Mouse (Mus musculus) layer of hippocampus, postnatal 10 days (tissue): Measurements from ENCODE around the gene Olfr466. TPM values are rescaled to one million over a fixed set of nuclear protein-coding genes. Genes with fewer than 3 reads are reported as not detected.

ENCODE experiments used
- DNase-seq, 2 experiments: peaks; one replicate each; pipeline ENCODE4 v3.0.0; 2021; ENCODE audit warnings: low spot score in 2 of 2
- long read RNA-seq: library from polyadenylated mRNA; stranded (forward); transcript quantifications from one replicate; pipeline ENCODE4 v2.0.0, GENCODE M21; 2023
- total RNA-seq, 2 experiments: library from RNA; stranded (reverse); gene quantifications; 2 replicates each; pipeline ENCODE4 v1.2.3; 2021

Olfr466 gene
- not detected for total RNA-seq
- long read RNA-seq, result 0 reads

DNA sequence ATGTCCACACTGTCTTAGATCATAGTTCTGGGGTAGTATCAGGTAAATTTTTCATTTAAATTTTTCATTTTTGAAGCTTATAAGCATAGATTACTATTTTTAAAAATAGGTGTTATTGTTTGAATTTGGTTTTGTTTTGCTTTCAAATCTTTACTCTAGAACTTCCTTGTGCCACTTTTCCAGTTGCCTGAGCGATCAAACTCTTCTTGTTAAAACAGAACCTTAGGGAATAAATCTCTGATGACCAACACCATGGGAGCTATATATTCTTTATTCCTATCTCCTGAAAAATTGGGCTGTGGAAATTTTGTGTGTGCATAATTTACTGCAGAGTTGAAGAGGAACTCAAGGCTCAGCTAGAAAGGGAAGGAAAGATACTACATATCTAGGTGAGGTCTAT lies at the start of gene Olfr466:
TSS of gene Olfr466 (plus strand) at position 301 of the 400 bp plus-strand sequence.
- no peak for DNase-seq

- DNase-seq, result no peak
Measured at GRCm38 (mm10) chr13:65100678-65101077, 49.4 kb upstream of the Olfr466 start.

DNA sequence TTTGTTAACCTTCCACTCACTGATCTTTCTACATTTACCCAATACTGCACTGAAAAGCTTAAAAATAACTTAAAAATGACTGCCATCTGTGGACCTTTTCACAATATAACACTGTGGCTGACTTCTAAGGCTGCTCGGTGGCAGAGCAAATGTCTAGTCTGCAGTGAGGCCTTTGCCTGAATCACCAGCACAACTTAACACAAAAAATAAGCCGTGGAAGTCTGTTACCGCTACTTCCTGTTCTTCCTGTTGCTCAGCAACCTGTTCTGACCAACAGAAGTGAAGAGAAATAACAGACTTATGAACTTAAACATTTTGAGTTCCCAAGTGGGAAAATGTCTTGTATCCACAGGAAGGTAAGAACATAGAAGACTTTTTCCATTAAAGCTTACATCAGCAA lies 48.8 kb upstream of the Olfr466 start:
- DNase-seq, result no peak

GRCm38 (mm10) chr13:65111961-65112360 lies 38.1 kb upstream of the Olfr466 start:
- DNase-seq, result no peak

DNA sequence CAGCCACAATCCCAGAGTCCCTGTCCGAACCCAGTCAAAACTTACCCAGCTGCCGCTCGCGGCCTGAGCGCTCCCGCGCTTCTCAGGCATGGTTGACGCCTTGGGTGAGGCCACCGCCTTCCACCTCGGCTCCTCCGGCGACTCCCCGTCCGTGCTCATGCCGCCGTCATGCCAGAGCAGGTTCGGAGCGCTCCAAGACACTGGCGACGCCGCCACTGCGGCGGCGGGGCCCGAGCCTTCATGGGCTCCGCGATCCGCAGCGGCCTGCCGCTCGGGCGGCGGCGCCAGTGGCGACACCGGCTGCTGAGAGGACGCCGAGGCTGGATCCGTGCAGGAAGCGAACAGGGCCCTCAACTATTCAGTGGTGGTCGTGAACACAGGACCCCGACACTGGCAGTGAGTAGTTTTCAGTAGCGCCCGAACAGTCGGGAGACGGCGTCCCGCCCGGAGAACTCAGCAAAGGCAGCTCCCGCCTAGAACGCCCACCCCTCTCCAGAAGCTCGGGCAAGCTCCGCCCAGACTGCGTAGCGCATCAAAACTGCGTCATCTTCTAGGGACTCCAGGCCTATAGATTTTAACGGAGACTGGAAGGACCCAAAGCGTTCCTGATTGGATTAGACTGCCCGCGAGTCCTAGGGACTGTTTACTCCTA lies 37.5 kb upstream of the Olfr466 start, which contains the start of gene Mfsd14b:
TSS of gene Mfsd14b (minus strand) at position 517 of the 652 bp plus-strand sequence.
- DNase-seq, result peak; percentile 90

DNA sequence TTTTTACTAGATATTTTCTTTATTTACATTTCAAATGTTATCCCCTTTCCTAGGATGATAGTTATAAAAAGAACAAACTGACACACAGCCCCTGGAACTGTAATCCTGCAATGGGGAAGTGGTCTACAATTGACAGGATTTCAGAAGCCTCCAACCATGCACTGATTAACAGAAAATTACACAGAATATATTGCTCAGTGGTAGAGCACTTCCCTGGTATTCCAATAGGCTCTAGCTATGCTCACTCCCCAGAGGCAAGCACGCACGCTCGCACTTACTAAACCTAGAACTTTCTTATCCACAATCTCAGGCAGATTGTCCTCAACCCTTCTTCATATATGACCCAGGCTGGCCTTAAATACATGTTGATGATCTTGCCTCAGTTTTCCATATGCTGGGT lies 36.8 kb upstream of the Olfr466 start:
- no peak for DNase-seq

GRCm38 (mm10) chr13:65120984-65121383 lies 29.1 kb upstream of the Olfr466 start:
- DNase-seq, result no peak

DNA sequence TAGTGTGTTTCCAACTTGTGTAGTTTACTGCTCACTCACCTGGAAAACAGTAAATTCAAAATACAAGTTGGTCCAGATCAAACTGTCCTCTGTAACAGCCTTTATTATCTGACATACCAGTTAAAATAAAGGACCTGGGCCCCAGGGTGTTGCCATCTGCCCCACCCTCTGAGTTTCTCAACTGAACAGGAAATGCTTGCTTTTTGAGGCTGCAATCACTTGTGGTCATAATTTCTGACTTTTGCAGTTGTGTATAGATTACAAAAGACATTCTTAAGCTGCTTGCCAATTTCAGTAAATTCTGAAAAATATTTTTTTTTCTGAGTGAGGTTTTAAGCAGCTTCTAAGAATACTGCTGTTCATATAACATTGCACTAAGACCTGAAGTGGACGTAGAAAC lies 27.9 kb upstream of the Olfr466 start:
- no peak for DNase-seq

- DNase-seq, result no peak
Measured at GRCm38 (mm10) chr13:65127063-65127847, 22.8 kb upstream of the Olfr466 start.

- DNase-seq, result no peak
Measured at GRCm38 (mm10) chr13:65137789-65138188, 12.3 kb upstream of the Olfr466 start, which contains the start of gene Olfr465-ps1. TSS of gene Olfr465-ps1 (plus strand) at chr13:65138089.

- no peak for DNase-seq
Measured at GRCm38 (mm10) chr13:65174102-65174501, 24.1 kb downstream of the Olfr466 start.

DNA sequence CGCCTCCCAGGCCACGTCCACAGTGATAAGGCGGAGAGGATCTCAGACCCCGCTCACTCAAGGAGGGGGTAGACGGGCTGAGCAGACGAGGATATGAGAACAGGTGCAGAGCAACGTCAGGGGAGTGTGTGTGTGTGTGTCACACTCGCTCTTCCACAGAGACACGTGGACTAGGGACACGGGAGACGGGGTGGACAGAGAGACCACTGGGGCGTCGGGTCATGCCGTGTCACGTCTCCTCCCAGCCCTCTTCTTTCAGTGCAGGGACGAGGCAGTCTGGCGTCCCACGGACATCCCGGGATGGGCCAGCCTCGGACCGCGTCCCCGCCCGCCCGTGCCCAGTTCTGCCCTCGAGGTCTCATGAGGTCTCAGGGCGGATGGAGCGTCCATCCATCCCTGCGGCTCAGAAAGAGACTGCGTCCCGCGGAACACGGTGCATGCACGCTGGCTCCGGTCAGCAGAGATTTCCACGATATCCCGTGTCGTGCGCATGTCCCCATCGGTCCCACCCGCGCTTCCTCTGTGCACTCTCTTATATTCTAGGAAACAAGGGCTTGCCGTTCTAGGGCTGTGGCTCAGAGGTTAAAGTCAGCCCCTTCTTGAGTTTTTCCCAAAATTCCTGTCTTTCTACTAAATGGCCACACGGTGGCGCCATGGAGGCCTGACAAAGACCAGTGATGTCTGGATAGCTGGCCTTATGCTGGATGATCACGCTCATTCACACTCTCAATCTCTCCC lies 25.9 kb downstream of the Olfr466 start:
- peak; percentile 34 to 57 for DNase-seq

- DNase-seq, result no peak
Measured at GRCm38 (mm10) chr13:65176472-65177091, 26.5 kb downstream of the Olfr466 start.

DNA sequence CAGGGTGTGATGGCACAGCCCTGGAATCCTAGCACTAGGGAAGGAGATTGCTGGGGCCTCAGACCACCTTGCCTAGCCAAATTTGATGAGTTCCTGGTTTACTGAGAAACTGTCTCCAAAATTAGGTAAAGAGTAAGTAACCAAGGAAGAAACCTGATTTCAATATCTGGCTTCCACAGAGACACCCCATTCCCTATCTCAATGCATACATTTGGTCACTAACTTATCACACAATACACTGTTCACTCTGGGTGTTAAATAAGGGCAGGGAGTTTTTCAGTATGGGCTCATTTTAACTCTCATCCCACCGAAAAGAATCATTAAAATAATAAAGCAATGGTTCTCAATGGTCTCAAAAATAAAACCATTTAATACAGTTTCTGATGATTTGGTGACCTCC lies 50.6 kb downstream of the Olfr466 start:
- no peak for DNase-seq

Other genes with a start within 250 kb of the Olfr466 start
- gene Cntnap3, start 246.3 kb upstream of the Olfr466 start, total RNA-seq, result 1 to 10 TPM; 7.3 to 9.6 TPM
- not detected for gene Spata31, start 232.8 kb upstream of the Olfr466 start, total RNA-seq
- not detected for gene Spata31d1c, start 117.2 kb upstream of the Olfr466 start, total RNA-seq
- gene Prss47, start 97.5 kb upstream of the Olfr466 start, total RNA-seq, result not detected
- gene Mfsd14b, start 37.3 kb upstream of the Olfr466 start, total RNA-seq, result 10 to 100 TPM; 32.0 to 33.3 TPM
- gene Olfr465-ps1, start 12.2 kb upstream of the Olfr466 start, total RNA-seq, result not detected
- gene Nlrp4f, start 55.7 kb downstream of the Olfr466 start, total RNA-seq, result under 1 TPM; 0.18 to 0.38 TPM
- gene Gm10775, start 109.3 kb downstream of the Olfr466 start, total RNA-seq, result under 1 TPM; 0.30 to 0.56 TPM
- 10 to 100 TPM; 68.0 to 71.4 TPM for gene Zfp369, start 128.6 kb downstream of the Olfr466 start, total RNA-seq